Mouse (Mus musculus) left cerebral cortex, adult 8-10 months (tissue): Measurements from ENCODE around the gene Gm13757. TPM values are rescaled to one million over a fixed set of nuclear protein-coding genes. Genes with fewer than 3 reads are reported as not detected.
"Not testable (repeated sequence)": the region's sequence is repeated elsewhere in the genome, so short reads cannot be mapped to it uniquely, and the experiment has no call there.

Experiments used
- DNase-seq, 2 experiments: peaks; one replicate each; pipeline ENCODE4 v3.0.0; 2022; ENCODE audit warnings: low spot score in 2 of 2
- total RNA-seq, 4 experiments: library from RNA; stranded (reverse); gene quantifications; 2 replicates each; pipeline ENCODE4 v1.2.4; 2022

Gene Gm13757
- total RNA-seq, result not detected

- no peak for DNase-seq
Measured at GRCm38 (mm10) chr2:88449031-88449430, at the start of gene Gm13757. Gene Gm13757 (minus strand): TSS chr2:88449131.

GRCm38 (mm10) chr2:88493020-88493419 lies 44.1 kb upstream of the Gm13757 start, which contains the start of gene Olfr1185-ps1:
Gene Olfr1185-ps1 (plus strand): TSS chr2:88493320.
- DNase-seq, result no peak

GRCm38 (mm10) chr2:88483298-88483697 lies 34.4 kb upstream of the Gm13757 start, which contains the start of gene Olfr1184:
Gene Olfr1184 (plus strand): TSS chr2:88483598.
- DNase-seq, result no peak

- DNase-seq, result not testable (repeated sequence)
Measured at GRCm38 (mm10) chr2:88454567-88454966, 5.6 kb upstream of the Gm13757 start, which contains the start of gene Olfr1183. Gene Olfr1183 (plus strand): TSS chr2:88454867.

GRCm38 (mm10) chr2:88426071-88426470 lies 22.9 kb downstream of the Gm13757 start, which contains the start of gene Olfr1181:
Gene Olfr1181 (minus strand): TSS chr2:88426171.
- DNase-seq, result no peak

- no peak for DNase-seq
Measured at GRCm38 (mm10) chr2:88419051-88419450, 29.9 kb downstream of the Gm13757 start, which contains the start of gene Olfr1180. Gene Olfr1180 (minus strand): TSS chr2:88419151.

GRCm38 (mm10) chr2:88406353-88406752 lies 42.6 kb downstream of the Gm13757 start, which contains the start of gene Olfr1179:
Gene Olfr1179 (minus strand): TSS chr2:88406453.
- no peak for DNase-seq

Other genes starting within 250 kb of the Gm13757 start
- not detected for gene Olfr1170, start 220.8 kb downstream of the Gm13757 start, total RNA-seq
- gene Olfr1173, start 169.3 kb downstream of the Gm13757 start, total RNA-seq, result not detected
- gene Olfr1174-ps, start 134.0 kb downstream of the Gm13757 start, total RNA-seq, result not detected
- not detected for gene Olfr1175-ps, start 121.9 kb downstream of the Gm13757 start, total RNA-seq
- not detected for gene Olfr1176, start 112.4 kb downstream of the Gm13757 start, total RNA-seq
- not detected for gene Olfr1177-ps, start 102.6 kb downstream of the Gm13757 start, total RNA-seq
- gene Olfr1178, start 62.1 kb downstream of the Gm13757 start, total RNA-seq, result not detected
- gene Olfr1179, start 42.7 kb downstream of the Gm13757 start, total RNA-seq, result not detected
- gene Olfr1180, start 30.0 kb downstream of the Gm13757 start, total RNA-seq, result not detected
- not detected for gene Olfr1181, start 23.0 kb downstream of the Gm13757 start, total RNA-seq
- not detected for gene Olfr1183, start 5.7 kb upstream of the Gm13757 start, total RNA-seq
- gene Olfr1184, start 34.5 kb upstream of the Gm13757 start, total RNA-seq, result not detected
- not detected for gene Olfr1185-ps1, start 44.2 kb upstream of the Gm13757 start, total RNA-seq
- gene Olfr1186, start 69.4 kb upstream of the Gm13757 start, total RNA-seq, result not detected
- not detected for gene Olfr1188, start 107.8 kb upstream of the Gm13757 start, total RNA-seq
- gene Olfr1189, start 137.3 kb upstream of the Gm13757 start, total RNA-seq, result not detected
- under 1 TPM in 1 of 4 experiments, not detected in 3; 0.08 TPM for gene Olfr1191-ps1, start 191.4 kb upstream of the Gm13757 start, total RNA-seq
- gene Olfr1192-ps1, start 199.4 kb upstream of the Gm13757 start, total RNA-seq, result not detected
- gene Olfr1193, start 226.5 kb upstream of the Gm13757 start, total RNA-seq, result not detected
- not detected for gene Olfr1195, start 240.1 kb upstream of the Gm13757 start, total RNA-seq